Mouse (Mus musculus): ENCODE results near the gene Klhl8. TPM values are rescaled to one million over a fixed set of nuclear protein-coding genes. Genes with fewer than 3 reads are reported as not detected.

Klhl8 gene
- polyA plus RNA-seq, 1 experiment from 2014 or later = 2.4 TPM

DNA sequence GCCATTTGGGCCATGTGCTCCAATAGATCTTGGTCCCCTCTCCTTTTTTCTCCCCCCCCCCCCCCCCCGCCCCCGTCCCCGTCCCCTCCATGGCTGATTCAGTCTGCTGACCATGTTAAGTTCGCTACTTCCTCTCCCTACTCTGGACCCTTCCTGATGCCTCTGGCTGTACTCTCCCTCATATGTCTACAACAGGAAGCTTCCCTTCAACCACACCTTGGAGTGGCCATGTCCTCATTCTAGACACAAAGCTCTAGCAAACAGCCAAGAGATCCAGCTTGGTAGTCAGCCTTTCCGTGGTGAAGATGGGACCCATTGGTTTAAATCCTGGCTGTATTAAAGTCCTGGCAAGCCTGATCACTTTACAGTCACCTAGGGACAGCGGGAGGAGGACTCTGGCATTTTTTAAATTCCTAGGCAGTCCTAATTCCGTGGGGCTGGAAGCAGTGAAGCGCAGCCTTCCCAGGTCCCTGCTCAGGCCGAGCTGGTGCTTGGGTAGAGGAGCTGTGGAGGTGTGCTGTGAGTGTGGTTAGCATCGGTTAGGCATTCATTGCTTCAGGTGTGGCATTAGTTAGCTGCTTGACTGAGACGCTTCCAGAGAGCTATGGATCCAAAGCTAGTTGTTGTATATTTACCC is 74.8 kb downstream of the Klhl8 start:
- Histone ChIP-seq H3K4me2 (no peak overlapping the region), H3K36me3 (peaks cover 99% of the 10 kb centered on the region), H3K4me1 (peaks cover 3% of the 10 kb centered on the region; the same call in 1 of the 2 replicates), H3K27ac (no peak overlapping the region), H3K9ac (no peak overlapping the region), H3K27me3 (replicated peaks) (no peaks in the 10 kb centered on the region), H3K4me3 (no peak overlapping the region), H3K9me3 (replicated peaks) (no peaks in the 10 kb centered on the region)
- 82% methylated on average over 9 of the region's 11 CpGs for WGBS (ENCODE audit: insufficient replicate concordance)
- no peak for ATAC-seq

DNA sequence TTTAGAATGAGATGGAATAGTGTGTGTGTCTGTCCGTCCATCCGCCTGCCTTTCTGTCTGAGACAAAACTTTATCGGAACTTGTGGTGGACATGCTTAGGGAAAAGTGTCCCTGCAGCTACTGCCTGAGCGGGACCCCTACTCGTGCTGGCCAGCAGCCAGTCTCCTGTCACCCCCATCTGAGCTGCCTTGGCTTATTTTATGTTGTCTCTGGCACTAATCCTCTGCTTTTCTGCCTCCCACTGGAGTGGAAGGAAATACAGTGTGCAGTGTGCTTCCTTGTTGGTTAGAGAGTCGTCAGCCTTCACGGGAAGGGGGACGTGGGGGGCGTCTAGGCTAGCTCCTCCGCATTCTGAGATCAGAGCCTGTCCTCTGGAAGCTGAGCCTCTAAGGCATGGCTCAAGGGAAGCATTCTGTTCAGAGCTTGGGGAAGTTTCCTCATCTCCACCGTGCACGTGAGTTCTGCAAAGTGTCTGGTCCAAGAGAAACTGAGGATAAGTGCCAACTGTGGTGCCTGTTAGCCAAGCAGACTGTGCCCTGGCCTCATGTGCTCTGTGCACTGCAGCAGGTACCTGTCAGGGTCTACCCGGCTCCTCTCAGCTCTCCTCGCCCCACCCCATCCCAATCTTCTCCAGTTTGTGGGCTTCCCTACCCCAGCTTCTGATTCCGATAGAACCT is 75.5 kb downstream of the Klhl8 start:
- Histone ChIP-seq H3K9me3 (replicated peaks) (no peaks in the 10 kb centered on the region), H3K9ac (no peak overlapping the region), H3K27ac (no peak overlapping the region), H3K4me2 (no peak overlapping the region), H3K4me1 (peaks cover 3% of the 10 kb centered on the region; the same call in 1 of the 2 replicates), H3K36me3 (peaks cover 99% of the 10 kb centered on the region), H3K4me3 (no peak overlapping the region), H3K27me3 (replicated peaks) (no peaks in the 10 kb centered on the region)
- 76% methylated on average over 15 of the region's 15 CpGs for WGBS (ENCODE audit: insufficient replicate concordance)
- ATAC-seq = no peak

DNA sequence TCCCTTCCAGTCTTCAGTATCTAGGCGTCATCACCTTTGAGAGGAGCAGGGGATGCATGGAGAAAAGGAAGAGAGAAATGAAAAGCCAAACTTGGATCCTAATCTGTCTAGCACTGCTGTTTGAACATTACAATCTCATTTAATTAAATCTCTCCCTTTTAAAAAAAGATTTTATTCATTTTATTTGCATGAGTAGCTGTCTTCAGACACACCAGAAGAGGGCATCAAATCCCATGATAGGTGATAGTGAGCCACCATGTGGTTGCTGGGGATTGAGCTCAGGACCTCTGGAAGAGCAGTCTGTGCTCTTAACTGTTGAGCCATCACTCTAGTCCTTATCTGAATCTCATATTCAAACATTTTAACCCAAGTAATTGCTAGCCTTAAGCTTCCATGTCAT is 80.2 kb downstream of the Klhl8 start:
- Histone ChIP-seq H3K36me3 (peaks cover 100% of the 10 kb centered on the region), H3K4me3 (no peak overlapping the region), H3K9ac (no peak overlapping the region), H3K4me1 (no peaks in the 10 kb centered on the region), H3K4me2 (no peak overlapping the region), H3K9me3 (replicated peaks) (no peaks in the 10 kb centered on the region), H3K27ac (no peak overlapping the region), H3K27me3 (replicated peaks) (no peaks in the 10 kb centered on the region)
- WGBS (ENCODE audit: insufficient replicate concordance) = 86% methylated on average over 1 of the region's 1 CpGs
- ATAC-seq = no peak

DNA sequence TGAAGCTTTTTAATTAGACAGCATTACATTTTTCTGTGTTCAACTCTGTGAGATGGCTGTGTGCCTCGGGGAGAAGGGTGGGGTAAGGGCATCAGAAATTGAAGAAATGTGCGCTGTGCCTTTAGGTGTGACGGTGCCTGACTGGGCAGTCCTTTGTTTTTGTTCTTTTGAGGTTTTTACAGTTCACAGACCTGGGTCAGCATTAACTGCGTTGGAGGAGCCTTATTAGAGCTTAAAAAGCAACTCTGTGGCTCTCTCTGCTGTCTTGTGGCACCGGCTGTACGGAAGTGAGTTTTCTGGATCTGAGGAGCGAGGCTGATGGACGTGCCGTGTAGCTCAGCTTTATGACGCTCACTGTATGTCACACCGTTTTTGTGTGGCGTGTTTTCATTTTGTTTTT is 81.9 kb downstream of the Klhl8 start:
- Histone ChIP-seq H3K9me3 (replicated peaks) (no peaks in the 10 kb centered on the region), H3K4me3 (no peak overlapping the region), H3K4me2 (no peak overlapping the region), H3K27ac (no peak overlapping the region), H3K4me1 (no peaks in the 10 kb centered on the region), H3K27me3 (replicated peaks) (no peaks in the 10 kb centered on the region), H3K9ac (no peak overlapping the region), H3K36me3 (peaks cover 97% of the 10 kb centered on the region)
- WGBS (ENCODE audit: insufficient replicate concordance) = 91% methylated on average over 12 of the region's 12 CpGs
- no peak for ATAC-seq

DNA sequence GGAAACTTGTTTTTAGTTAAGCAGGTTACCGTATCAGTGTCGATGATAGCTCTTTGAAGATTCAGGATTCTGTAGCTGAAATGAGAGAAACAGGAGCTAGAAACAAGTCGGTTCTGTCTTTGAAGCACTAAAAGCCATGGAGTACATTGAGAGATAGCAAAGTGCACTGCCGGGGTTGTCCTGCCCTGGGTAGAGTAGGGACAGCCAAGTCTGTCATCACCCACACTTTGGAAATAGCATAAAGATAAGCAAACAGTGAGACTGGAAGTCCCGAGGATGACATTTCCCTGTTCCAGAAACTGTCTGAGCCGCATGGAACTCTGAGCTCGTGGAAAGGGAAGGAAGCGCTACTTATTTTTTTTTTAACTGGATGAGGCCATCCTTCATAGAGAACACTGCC is 82.3 kb downstream of the Klhl8 start:
- no peak overlapping the region for H3K4me2 ChIP-seq
- ATAC-seq = no peak
- no peak overlapping the region for H3K4me3 ChIP-seq
- H3K36me3 ChIP-seq = peaks cover 97% of the 10 kb centered on the region
- H3K9me3 ChIP-seq (replicated peaks) = no peaks in the 10 kb centered on the region
- 81% methylated on average over 8 of the region's 8 CpGs for WGBS (ENCODE audit: insufficient replicate concordance)
- H3K27me3 ChIP-seq (replicated peaks) = no peaks in the 10 kb centered on the region
- no peak overlapping the region for H3K27ac ChIP-seq
- H3K4me1 ChIP-seq = no peaks in the 10 kb centered on the region
- H3K9ac ChIP-seq = no peak overlapping the region

DNA sequence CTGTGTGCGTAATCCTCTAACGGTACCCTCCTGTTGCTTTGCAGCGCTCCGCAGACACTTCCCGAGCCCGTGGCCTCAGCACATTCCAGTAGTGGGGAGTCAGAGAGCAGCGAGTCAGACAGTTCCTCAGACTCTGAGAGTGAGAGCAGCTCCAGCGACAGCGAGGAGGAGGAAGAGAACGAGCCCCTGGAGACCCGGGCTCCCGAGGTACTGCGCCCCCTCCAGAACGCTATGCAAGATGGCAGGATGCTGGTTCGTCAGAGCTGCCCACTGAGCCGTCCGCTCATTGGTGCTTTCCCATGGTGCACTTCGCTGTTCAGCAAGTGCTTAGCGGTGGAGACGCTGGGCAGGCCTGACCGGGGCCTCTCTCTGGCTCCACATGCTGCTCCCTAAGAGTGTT is 82.8 kb downstream of the Klhl8 start:
- Histone ChIP-seq H3K4me3 (no peak overlapping the region), H3K4me2 (no peak overlapping the region), H3K4me1 (no peaks in the 10 kb centered on the region), H3K27ac (no peak overlapping the region), H3K9me3 (replicated peaks) (no peaks in the 10 kb centered on the region), H3K36me3 (peaks cover 96% of the 10 kb centered on the region), H3K9ac (no peak overlapping the region), H3K27me3 (replicated peaks) (no peaks in the 10 kb centered on the region)
- WGBS (ENCODE audit: insufficient replicate concordance) = 88% methylated on average over 21 of the region's 21 CpGs
- ATAC-seq = no peak

DNA sequence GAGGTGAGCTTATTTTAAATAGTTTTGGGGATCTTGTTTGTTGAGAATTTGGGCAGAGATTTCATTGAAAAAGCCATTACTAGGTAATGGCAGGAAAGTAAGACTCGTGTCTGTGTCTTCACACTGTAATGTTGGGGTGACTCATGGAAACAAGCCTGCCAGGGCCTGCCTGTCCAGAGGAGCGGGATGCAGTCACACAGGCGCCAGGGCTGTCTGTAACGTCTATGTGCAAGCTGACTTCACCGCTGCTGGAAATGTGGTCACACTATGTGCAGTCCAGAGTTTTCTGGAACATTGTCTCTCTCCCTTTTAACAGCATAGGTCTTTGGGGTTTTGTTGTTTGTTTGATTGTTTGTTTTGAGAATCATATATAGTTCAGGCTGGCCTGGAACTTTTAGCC is 88.1 kb downstream of the Klhl8 start:
- Histone ChIP-seq H3K27ac (no peak overlapping the region), H3K4me1 (peaks cover 27% of the 10 kb centered on the region), H3K9me3 (replicated peaks) (no peaks in the 10 kb centered on the region), H3K36me3 (peaks cover 93% of the 10 kb centered on the region), H3K9ac (no peak overlapping the region), H3K4me2 (no peak overlapping the region), H3K4me3 (no peak overlapping the region), H3K27me3 (replicated peaks) (no peaks in the 10 kb centered on the region)
- 91% methylated on average over 5 of the region's 5 CpGs for WGBS (ENCODE audit: insufficient replicate concordance)
- ATAC-seq = no peak

DNA sequence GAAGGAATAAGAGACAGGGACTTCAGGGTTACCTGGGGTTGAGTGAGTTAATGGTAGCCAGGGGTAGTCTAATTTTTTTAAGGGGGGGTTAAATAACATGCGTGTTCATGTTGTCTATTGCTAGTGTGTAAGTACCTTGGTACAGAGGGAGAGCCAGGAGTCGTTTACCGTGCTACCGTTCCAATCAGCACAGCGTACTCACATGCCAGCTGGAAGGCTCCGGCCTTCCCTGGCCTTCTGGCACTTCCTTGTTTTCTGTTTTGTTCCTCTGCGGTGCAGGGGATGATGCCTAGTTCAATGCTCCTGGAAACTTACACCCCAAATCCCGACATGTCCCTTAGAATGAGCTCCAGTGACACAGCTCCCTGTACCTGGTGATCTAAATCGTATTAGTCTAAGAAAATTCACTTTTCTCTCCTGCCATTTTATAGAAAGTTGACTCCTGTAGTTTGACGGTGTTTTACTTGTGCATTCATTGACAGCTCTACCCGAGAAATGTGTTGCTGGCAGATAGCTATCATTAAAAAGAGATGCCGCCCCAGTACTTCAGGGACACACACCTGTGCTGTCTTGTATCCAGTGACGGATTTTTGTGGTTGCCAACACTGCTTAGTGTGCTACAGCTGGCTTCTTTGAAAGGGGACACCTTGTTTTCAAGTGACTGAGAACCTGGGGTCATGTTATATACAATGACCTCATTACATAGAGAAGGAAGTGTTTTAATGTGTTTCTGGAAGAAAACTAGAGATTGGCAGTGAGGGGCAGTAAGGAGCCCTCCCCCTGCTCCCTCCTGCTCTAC is 89.4 kb downstream of the Klhl8 start:
- peaks cover 27% of the 10 kb centered on the region for H3K4me1 ChIP-seq
- no peak overlapping the region for H3K4me2 ChIP-seq
- no peak overlapping the region for H3K9ac ChIP-seq
- 82% methylated on average over 13 of the region's 13 CpGs for WGBS (ENCODE audit: insufficient replicate concordance)
- no peak overlapping the region for H3K4me3 ChIP-seq
- H3K36me3 ChIP-seq = peaks cover 93% of the 10 kb centered on the region
- no peak overlapping the region for H3K27ac ChIP-seq
- no peaks in the 10 kb centered on the region for H3K27me3 ChIP-seq (replicated peaks)
- no peaks in the 10 kb centered on the region for H3K9me3 ChIP-seq (replicated peaks)
- no peak for ATAC-seq

DNA sequence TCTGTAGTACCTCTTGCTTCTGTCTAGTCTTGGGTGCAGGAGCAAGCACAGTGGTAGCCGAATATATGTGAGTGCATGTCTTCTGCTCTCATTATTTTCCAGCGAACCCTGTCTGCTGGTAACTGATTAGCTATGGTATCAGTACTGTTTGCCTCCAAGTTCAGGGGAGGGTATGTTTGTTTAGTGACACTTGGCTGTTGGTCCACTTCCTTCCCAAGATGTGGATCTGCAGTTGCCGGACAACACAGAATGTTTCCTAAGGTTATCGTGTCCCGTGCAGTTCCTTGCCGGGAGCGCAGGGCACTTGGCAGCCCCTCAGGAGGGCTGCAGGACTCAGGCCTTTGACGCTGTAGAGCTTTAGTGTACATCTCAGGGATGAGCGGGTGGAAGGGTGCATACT is 90.0 kb downstream of the Klhl8 start:
- peaks cover 93% of the 10 kb centered on the region for H3K36me3 ChIP-seq
- ATAC-seq = peak; percentile 60
- H3K4me2 ChIP-seq = no peak overlapping the region
- no peaks in the 10 kb centered on the region for H3K9me3 ChIP-seq (replicated peaks)
- H3K27me3 ChIP-seq (replicated peaks) = no peaks in the 10 kb centered on the region
- WGBS (ENCODE audit: insufficient replicate concordance) = 53% methylated on average over 9 of the region's 9 CpGs
- H3K4me3 ChIP-seq = no peak overlapping the region
- H3K4me1 ChIP-seq = peaks cover 27% of the 10 kb centered on the region
- H3K27ac ChIP-seq = no peak overlapping the region
- no peak overlapping the region for H3K9ac ChIP-seq

DNA sequence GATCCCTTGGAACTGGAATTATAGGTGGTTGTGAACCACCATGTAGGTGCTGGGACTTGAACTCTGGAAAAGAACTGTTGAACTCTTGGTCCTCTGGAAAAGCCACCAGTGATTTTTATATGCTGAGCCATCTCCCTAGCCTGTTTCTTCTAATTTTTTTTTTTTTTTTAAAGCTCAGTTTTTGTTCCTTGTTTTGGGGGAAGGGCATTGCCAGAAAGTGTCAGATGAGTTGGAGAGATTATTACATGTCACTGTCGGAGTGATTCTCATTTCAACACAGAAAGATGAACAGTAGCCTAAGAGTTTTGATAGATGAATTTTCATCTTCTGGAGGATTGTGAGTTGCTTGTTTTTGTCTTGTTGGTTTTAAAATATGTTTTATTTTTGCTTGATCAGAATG is 91.4 kb downstream of the Klhl8 start:
- no peak overlapping the region for H3K27ac ChIP-seq
- no peaks in the 10 kb centered on the region for H3K27me3 ChIP-seq (replicated peaks)
- no peaks in the 10 kb centered on the region for H3K9me3 ChIP-seq (replicated peaks)
- no peak for ATAC-seq
- H3K36me3 ChIP-seq = peaks cover 95% of the 10 kb centered on the region
- peaks cover 31% of the 10 kb centered on the region for H3K4me1 ChIP-seq
- no peak overlapping the region for H3K9ac ChIP-seq
- no peak overlapping the region for H3K4me3 ChIP-seq
- no peak overlapping the region for H3K4me2 ChIP-seq
- 60% methylated on average over 1 of the region's 1 CpGs for WGBS (ENCODE audit: insufficient replicate concordance)

DNA sequence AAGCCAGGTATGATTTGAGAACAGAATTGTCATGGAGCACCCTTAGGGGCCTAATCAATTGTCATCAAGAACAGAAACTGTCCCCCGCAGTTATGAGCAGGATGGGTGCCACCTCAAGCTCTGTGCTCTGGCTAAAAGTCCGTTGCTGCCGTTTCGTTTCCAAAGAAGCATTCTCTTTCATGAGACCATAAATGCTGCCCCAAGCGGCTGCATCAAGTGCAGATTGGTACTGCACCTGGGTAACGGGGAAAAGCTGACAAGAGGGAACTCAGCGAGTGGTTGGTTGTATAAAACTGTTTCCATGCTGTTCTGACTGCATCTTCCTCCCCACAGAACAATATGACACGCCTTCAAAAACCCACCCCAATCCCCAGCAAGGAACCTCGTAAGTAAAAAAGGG is 92.5 kb downstream of the Klhl8 start:
- no peak for ATAC-seq
- Histone ChIP-seq H3K4me2 (no peak overlapping the region), H3K4me1 (peaks cover 42% of the 10 kb centered on the region), H3K27ac (no peak overlapping the region), H3K9me3 (replicated peaks) (no peaks in the 10 kb centered on the region), H3K27me3 (replicated peaks) (no peaks in the 10 kb centered on the region), H3K4me3 (no peak overlapping the region), H3K36me3 (peaks cover 96% of the 10 kb centered on the region), H3K9ac (no peak overlapping the region)
- 92% methylated on average over 9 of the region's 9 CpGs for WGBS (ENCODE audit: insufficient replicate concordance)

DNA sequence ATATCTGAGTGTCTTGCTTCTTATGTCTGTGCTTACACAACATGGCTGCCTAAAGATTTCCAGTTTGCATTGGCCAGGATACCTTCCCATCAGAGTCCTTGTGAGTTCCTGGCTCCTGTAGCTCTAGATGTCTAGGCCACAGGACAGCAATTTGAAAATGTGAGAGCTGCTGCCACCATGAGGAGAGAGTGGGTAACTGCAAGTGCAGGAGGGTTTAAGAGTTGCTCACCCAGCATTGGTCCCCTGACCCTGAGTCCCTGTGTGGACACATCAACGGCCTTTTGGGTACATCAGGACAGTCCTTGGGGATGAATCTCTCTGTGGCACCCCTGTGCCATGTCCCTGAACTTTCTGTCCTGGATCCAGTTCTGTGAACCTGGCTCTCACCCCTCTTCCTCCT is 93.3 kb downstream of the Klhl8 start:
- Histone ChIP-seq H3K9me3 (replicated peaks) (no peaks in the 10 kb centered on the region), H3K9ac (no peak overlapping the region), H3K36me3 (peaks cover 97% of the 10 kb centered on the region), H3K4me2 (no peak overlapping the region), H3K27ac (no peak overlapping the region), H3K27me3 (replicated peaks) (no peaks in the 10 kb centered on the region), H3K4me1 (peaks cover 50% of the 10 kb centered on the region), H3K4me3 (no peak overlapping the region)
- peak; percentile 65 for ATAC-seq
- 27% methylated on average over 1 of the region's 1 CpGs for WGBS (ENCODE audit: insufficient replicate concordance)
